Mouse (Mus musculus): ENCODE measurements at regions not wholly inside any gene's neighbourhood (a gene's known extent, or its start where the extent isn't known, plus 50 kb on each side); places are given as distances from the start of the nearest gene placed in this dataset.
"Not testable (repeated sequence)": the region's sequence is repeated elsewhere in the genome, so short reads cannot be mapped to it uniquely, and the experiment has no call there.

GRCm38 (mm10) chr6:109125447-109125846 lies 297.0 kb downstream of the Edem1 start:
- DNase-seq, result no peak

- DNase-seq, result no peak
Observed at GRCm38 (mm10) chr6:109127203-109127602, 298.8 kb downstream of the Edem1 start.

- DNase-seq, result no peak
Observed at GRCm38 (mm10) chr6:109146111-109146510, 317.7 kb downstream of the Edem1 start.

GRCm38 (mm10) chr6:109149043-109149442 lies 320.6 kb downstream of the Edem1 start:
- DNase-seq, result no peak

- peak; percentile 53 for DNase-seq
Observed at GRCm38 (mm10) chr6:109150023-109150911, 321.8 kb downstream of the Edem1 start.

- no peak for DNase-seq
Observed at GRCm38 (mm10) chr6:109150912-109151256, 322.4 kb downstream of the Edem1 start.

GRCm38 (mm10) chr6:109153624-109154023 lies 325.2 kb downstream of the Edem1 start:
- no peak for DNase-seq

- DNase-seq, result no peak
Observed at GRCm38 (mm10) chr6:109159561-109159960, 331.1 kb downstream of the Edem1 start.

- DNase-seq, result no peak
Observed at GRCm38 (mm10) chr6:109167439-109167838, 339.0 kb downstream of the Edem1 start.

- DNase-seq, result no peak
Observed at GRCm38 (mm10) chr6:109172104-109172850, 343.8 kb downstream of the Edem1 start.

- no peak for DNase-seq
Observed at GRCm38 (mm10) chr6:109173015-109173414, 344.6 kb downstream of the Edem1 start.

- no peak for DNase-seq
Observed at GRCm38 (mm10) chr6:109176876-109177275, 348.4 kb downstream of the Edem1 start.

- no peak for DNase-seq
Observed at GRCm38 (mm10) chr6:109182878-109183277, 354.4 kb downstream of the Edem1 start.

GRCm38 (mm10) chr6:109193061-109193460 lies 364.6 kb downstream of the Edem1 start:
- not testable (repeated sequence) for DNase-seq

- DNase-seq, result no peak
Observed at GRCm38 (mm10) chr6:109193603-109194002, 365.2 kb downstream of the Edem1 start.

GRCm38 (mm10) chr6:109209699-109210098 lies 381.3 kb downstream of the Edem1 start:
- no peak for DNase-seq

GRCm38 (mm10) chr6:109230391-109230790 lies 401.9 kb downstream of the Edem1 start:
- no peak for DNase-seq

GRCm38 (mm10) chr6:109233426-109233825 lies 405.0 kb downstream of the Edem1 start:
- no peak for DNase-seq

- DNase-seq, result no peak
Observed at GRCm38 (mm10) chr6:109245666-109246065, 417.2 kb downstream of the Edem1 start.

GRCm38 (mm10) chr6:109246510-109246909 lies 418.1 kb downstream of the Edem1 start:
- DNase-seq, result not testable (repeated sequence)

Measured in cerebellum, adult 8-10 months (tissue).